Comparison of ENCODE assay signal across 8 mouse cellular contexts in the genomic region with DNA sequence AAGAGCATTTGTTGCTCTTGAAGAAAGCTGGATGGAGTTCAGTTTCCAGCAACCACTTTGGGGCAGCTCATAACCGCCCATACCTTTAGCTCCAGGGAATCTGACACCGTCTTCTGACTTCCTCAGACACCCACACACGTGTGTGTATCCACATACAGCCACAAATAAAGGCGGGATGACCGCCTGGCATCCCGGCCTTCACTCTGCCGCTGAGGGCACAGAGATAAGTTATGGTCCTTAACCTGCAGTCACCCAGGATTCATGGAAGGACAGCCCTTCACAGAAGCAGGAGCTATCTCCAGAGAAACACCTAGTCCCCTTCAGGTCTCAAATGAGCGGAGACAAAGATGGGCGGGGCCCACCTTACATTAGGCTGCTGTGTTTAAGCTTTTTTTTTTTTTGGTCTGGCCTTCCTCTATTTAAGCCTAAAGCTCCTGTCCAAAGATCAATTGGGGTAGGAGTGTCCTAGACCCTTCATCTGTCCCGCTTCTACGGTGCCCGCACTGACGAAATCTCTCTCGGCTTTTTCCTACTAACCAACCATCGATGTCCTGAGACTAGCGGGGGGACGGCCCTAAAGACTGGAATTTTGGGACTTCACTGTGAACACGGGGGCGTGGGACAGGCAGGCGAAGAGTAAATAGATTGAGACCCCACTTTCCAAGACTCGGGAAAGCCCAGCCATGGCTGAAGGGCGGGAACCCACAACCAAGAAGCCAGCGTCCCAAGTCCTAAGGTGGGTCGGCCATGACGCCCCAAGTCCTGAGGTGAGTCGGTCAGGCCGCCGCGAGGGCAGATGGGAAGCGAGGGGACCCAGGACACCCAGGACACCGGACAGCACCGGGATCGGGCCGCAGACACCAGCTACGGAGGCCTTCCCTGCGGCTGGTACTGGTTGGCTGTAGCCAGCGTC. TPM values are rescaled to one million over a fixed set of nuclear protein-coding genes. Genes with fewer than 3 reads are reported as not detected.
DNase-seq lines count a peak whose midpoint lies in the region; ATAC-seq and TF ChIP-seq lines count a peak whose summit lies in the region.

No protein-coding gene starts in this region.

- H3K9ac ChIP-seq in kidney, postnatal 0 days (ENCODE audit: low read depth, low read length) = peak overlapping the region; percentile 91
- peak overlapping the region; percentile 71 for H3K9ac ChIP-seq in liver, embryonic 16.5 days (ENCODE audit: low read depth, low read length)
- H3K9ac ChIP-seq in stomach, postnatal 0 days (ENCODE audit: low read length) = peak overlapping the region; percentile 89

- peak overlapping the region; percentile 84 for H3K27ac ChIP-seq in kidney, postnatal 0 days
- H3K27ac ChIP-seq in liver, embryonic 16.5 days (ENCODE audit: low read length) = peak overlapping the region; percentile 64
- peak overlapping the region; percentile 85 for H3K27ac ChIP-seq in stomach, postnatal 0 days (replicated peaks)

- H3K27me3 ChIP-seq in kidney, postnatal 0 days (ENCODE audit: insufficient read depth, low read length) = no peaks in the 10 kb centered on the region
- H3K27me3 ChIP-seq in liver, embryonic 16.5 days (ENCODE audit: control insufficient read depth, insufficient read depth, low read depth, low read length) = no peaks in the 10 kb centered on the region
- no peaks in the 10 kb centered on the region for H3K27me3 ChIP-seq in stomach, postnatal 0 days (ENCODE audit: control insufficient read depth, insufficient read depth, low read length)

- TF ChIP-seq CTCF in kidney, postnatal 0 days (IDR thresholded peaks at IDR 0.05; ENCODE audit: low read depth) = no peak
- TF ChIP-seq CTCF in stomach, postnatal 0 days (IDR thresholded peaks at IDR 0.05; ENCODE audit: low read depth) = no peak

- H3K36me3 ChIP-seq in kidney, postnatal 0 days (ENCODE audit: insufficient read depth, low read length) = no peaks in the 10 kb centered on the region
- H3K36me3 ChIP-seq in liver, embryonic 16.5 days (ENCODE audit: control insufficient read depth, insufficient read depth) = no peaks in the 10 kb centered on the region
- no peaks in the 10 kb centered on the region for H3K36me3 ChIP-seq in stomach, postnatal 0 days (ENCODE audit: control insufficient read depth, insufficient read depth, low read length)

- ATAC-seq in kidney, postnatal 0 days (replicated peaks; ENCODE audit: low FRiP score, low read depth) = peak; percentile 72
- peak; percentile 52 for ATAC-seq in granulocyte monocyte progenitor cell, adult 5-6 weeks (replicated peaks; ENCODE audit: poor library complexity, severe bottlenecking)
- peak; percentile 66 for ATAC-seq in liver, embryonic 16.5 days (ENCODE audit: low read depth)
- ATAC-seq in stomach, postnatal 0 days (ENCODE audit: low FRiP score, low TSS enrichment) = peak; percentile 80

- WGBS in kidney, postnatal 0 days = 2% methylated on average over 37 of the region's 37 CpGs
- 7% methylated on average over 37 of the region's 37 CpGs for WGBS in liver, embryonic 16.5 days (ENCODE audit: insufficient replicate concordance)
- WGBS in stomach, postnatal 0 days = 3% methylated on average over 37 of the region's 37 CpGs

- no peaks in the 10 kb centered on the region for H3K9me3 ChIP-seq in kidney, postnatal 0 days (replicated peaks; ENCODE audit: low read length)
- H3K9me3 ChIP-seq in liver, embryonic 16.5 days (replicated peaks; ENCODE audit: control insufficient read depth, low read length) = no peaks in the 10 kb centered on the region
- no peaks in the 10 kb centered on the region for H3K9me3 ChIP-seq in stomach, postnatal 0 days (ENCODE audit: control insufficient read depth, low read length)

- peak overlapping the region; percentile 92 for H3K4me2 ChIP-seq in kidney, postnatal 0 days (ENCODE audit: low read length)
- H3K4me2 ChIP-seq in liver, embryonic 16.5 days (ENCODE audit: low read depth, low read length) = peak overlapping the region; percentile 79
- H3K4me2 ChIP-seq in stomach, postnatal 0 days (replicated peaks; ENCODE audit: low read depth) = peak overlapping the region; percentile 94

- DNase-seq in kidney, postnatal 0 days (ENCODE audit: low spot score) = peak; percentile 11
- no peak for DNase-seq in kidney, adult 18-20 months
- peak; percentile 56 for DNase-seq in R1 (ENCODE audit: low read depth, low spot score)
- no peak for DNase-seq in stomach, postnatal 0 days (ENCODE audit: low spot score)
- DNase-seq in layer of hippocampus, postnatal 14 days (ENCODE audit: low spot score in 2 of 2) = no peak
- DNase-seq in c-Kit-positive CD71-positive TER-119-positive erythroid progenitor cells, embryonic 14.5 days (ENCODE audit: low spot score) = no peak

- TF ChIP-seq EP300 in stomach, postnatal 0 days (optimal IDR thresholded peaks at IDR 0.05) = no peak

- peak overlapping the region; percentile 74 for H3K4me3 ChIP-seq in kidney, postnatal 0 days (replicated peaks; ENCODE audit: low read depth, low read length)
- H3K4me3 ChIP-seq in liver, embryonic 16.5 days (ENCODE audit: low read depth, low read length) = peak overlapping the region; percentile 65
- peak overlapping the region; percentile 82 for H3K4me3 ChIP-seq in stomach, postnatal 0 days (ENCODE audit: low read depth, low read length)

- H3K4me1 ChIP-seq in kidney, postnatal 0 days (replicated peaks; ENCODE audit: insufficient read depth, low read length) = no peaks in the 10 kb centered on the region; the same call in 1 of the 2 replicates
- peaks cover 2% of the 10 kb centered on the region for H3K4me1 ChIP-seq in liver, embryonic 16.5 days (ENCODE audit: control insufficient read depth, low read depth, low read length)
- no peaks in the 10 kb centered on the region; the same call in 1 of the 2 replicates for H3K4me1 ChIP-seq in stomach, postnatal 0 days (replicated peaks; ENCODE audit: control insufficient read depth, insufficient read depth)

RNA-seq across cellular contexts. Expression of a gene that starts 0.6 kb away (rescaled TPM):
- polyA plus RNA-seq in kidney, postnatal 0 days (2015; fragmentation: Nextera tagmentation; extraction: Ambion mirVana) = 7.5 and 7.6 TPM in 2 replicates
- 2.8 and 3.4 TPM in 2 replicates for total RNA-seq in granulocyte monocyte progenitor cell, adult 5-6 weeks (2014; fragmentation: Nextera tagmentation)
- total RNA-seq in granulocyte monocyte progenitor cell, adult 5-6 weeks (2017) = 1.5 and 2.9 TPM in 2 replicates
- 1.0 and 1.4 TPM in 2 replicates for polyA plus RNA-seq in liver, embryonic 16.5 days (2015; fragmentation: Nextera tagmentation; extraction: Ambion mirVana)
- polyA plus RNA-seq in stomach, postnatal 0 days (2015; fragmentation: Nextera tagmentation; extraction: Ambion mirVana) = 3.4 and 3.8 TPM in 2 replicates
- 1 to 10 TPM; 3.9 to 4.7 TPM for total RNA-seq in layer of hippocampus, postnatal 14 days (2021)

RNA-seq across cellular contexts. Expression of a gene that starts 20.7 kb away (rescaled TPM):
- polyA plus RNA-seq in kidney, postnatal 0 days (2015; fragmentation: Nextera tagmentation; extraction: Ambion mirVana) = 90.6 and 98.3 TPM in 2 replicates
- total RNA-seq in granulocyte monocyte progenitor cell, adult 5-6 weeks (2014; fragmentation: Nextera tagmentation) = 5.9 and 6.0 TPM in 2 replicates
- 4.8 and 7.1 TPM in 2 replicates for total RNA-seq in granulocyte monocyte progenitor cell, adult 5-6 weeks (2017)
- polyA plus RNA-seq in liver, embryonic 16.5 days (2015; fragmentation: Nextera tagmentation; extraction: Ambion mirVana) = 26.3 and 28.7 TPM in 2 replicates
- polyA plus RNA-seq in stomach, postnatal 0 days (2015; fragmentation: Nextera tagmentation; extraction: Ambion mirVana) = 50.6 and 51.9 TPM in 2 replicates
- 100 to 1,000 TPM; 334 to 342 TPM for total RNA-seq in layer of hippocampus, postnatal 14 days (2021)

RNA-seq across cellular contexts. Expression of a gene that starts 21.8 kb away (rescaled TPM):
- polyA plus RNA-seq in kidney, postnatal 0 days (2015; fragmentation: Nextera tagmentation; extraction: Ambion mirVana) = 9.2 and 9.4 TPM in 2 replicates
- 4.3 and 6.0 TPM in 2 replicates for total RNA-seq in granulocyte monocyte progenitor cell, adult 5-6 weeks (2014; fragmentation: Nextera tagmentation)
- 4.3 and 5.6 TPM in 2 replicates for total RNA-seq in granulocyte monocyte progenitor cell, adult 5-6 weeks (2017)
- 3.4 and 3.7 TPM in 2 replicates for polyA plus RNA-seq in liver, embryonic 16.5 days (2015; fragmentation: Nextera tagmentation; extraction: Ambion mirVana)
- 5.4 and 5.5 TPM in 2 replicates for polyA plus RNA-seq in stomach, postnatal 0 days (2015; fragmentation: Nextera tagmentation; extraction: Ambion mirVana)
- total RNA-seq in layer of hippocampus, postnatal 14 days (2021) = 10 to 100 TPM; 27.0 to 29.3 TPM

RNA-seq across cellular contexts. Expression of a gene that starts 54.9 kb away (rescaled TPM):
- 19.9 and 20.1 TPM in 2 replicates for polyA plus RNA-seq in kidney, postnatal 0 days (2015; fragmentation: Nextera tagmentation; extraction: Ambion mirVana)
- 20.8 and 24.8 TPM in 2 replicates for total RNA-seq in granulocyte monocyte progenitor cell, adult 5-6 weeks (2014; fragmentation: Nextera tagmentation)
- total RNA-seq in granulocyte monocyte progenitor cell, adult 5-6 weeks (2017) = 9.0 and 11.1 TPM in 2 replicates
- 4.5 and 4.8 TPM in 2 replicates for polyA plus RNA-seq in liver, embryonic 16.5 days (2015; fragmentation: Nextera tagmentation; extraction: Ambion mirVana)
- polyA plus RNA-seq in stomach, postnatal 0 days (2015; fragmentation: Nextera tagmentation; extraction: Ambion mirVana) = 6.9 and 7.2 TPM in 2 replicates
- total RNA-seq in layer of hippocampus, postnatal 14 days (2021) = 10 to 100 TPM in 1 of 2 experiments, 1 to 10 TPM in 1; 9.4 to 13.3 TPM

Comparison
In these comparisons a context has a peak if more than half of its experiments do, and no peak if none do; other contexts are left out.
1. DNase-seq: peak in kidney, postnatal 0 days (single experiment) and R1 (single experiment); none in kidney, adult 18-20 months (single experiment), stomach, postnatal 0 days (single experiment), layer of hippocampus, postnatal 14 days (0 of 2) and c-Kit-positive CD71-positive TER-119-positive erythroid progenitor cells, embryonic 14.5 days (single experiment).
2. Peak in every context shown above with its lines, with median percentiles within 50 percentile points of each other: ATAC-seq, H3K27ac ChIP-seq, H3K4me2 ChIP-seq, H3K4me3 ChIP-seq and H3K9ac ChIP-seq.